8 mouse cellular contexts compared by ENCODE assay signal in the genomic region with DNA sequence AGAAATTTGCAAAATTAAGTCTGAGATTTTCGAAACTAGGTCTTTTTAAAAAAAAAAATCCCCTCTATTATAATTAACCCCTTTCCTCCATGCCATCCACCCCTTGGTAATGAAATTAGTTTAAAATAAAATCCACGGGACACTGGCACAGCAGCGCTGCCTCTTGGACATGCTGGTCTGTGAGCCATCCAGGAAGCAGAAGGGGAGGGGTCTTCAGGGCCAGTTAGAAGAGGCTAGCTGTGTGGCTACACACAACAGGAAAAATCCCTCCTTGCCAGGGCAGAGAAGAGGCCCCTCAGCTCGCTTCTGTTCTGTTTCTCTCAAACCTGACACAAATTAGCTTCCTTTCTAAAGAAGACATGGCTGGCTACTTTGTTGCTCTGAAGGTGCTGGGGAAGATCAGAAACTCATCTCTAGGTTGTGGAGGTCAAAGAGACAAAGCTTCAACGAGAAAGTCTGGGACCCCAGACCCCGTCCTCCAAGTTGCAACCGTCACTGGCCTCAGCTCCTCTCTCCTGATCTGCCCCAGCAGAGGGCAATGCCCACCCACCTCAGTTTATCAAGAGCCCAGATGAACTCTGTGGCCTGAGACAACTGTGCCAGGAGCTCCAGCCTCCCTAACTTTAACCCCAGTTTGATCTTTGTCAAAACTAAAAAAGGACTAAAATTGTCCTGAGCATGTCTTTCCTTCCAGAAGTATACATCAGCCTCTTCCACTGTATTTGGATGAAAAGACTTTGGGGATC.
A peak's percentile ranks its signal among the peaks of the same experiment; 100 is the strongest.
DNase-seq lines count a peak whose midpoint lies in the region; ATAC-seq lines count a peak whose summit lies in the region.

No protein-coding gene starts in this region.

- 41% methylated on average over 7 of the region's 7 CpGs for WGBS in forebrain, embryonic 14.5 days
- WGBS in forebrain, embryonic 13.5 days, result 42% methylated on average over 7 of the region's 7 CpGs
- WGBS in forebrain, embryonic 16.5 days, result 35% methylated on average over 7 of the region's 7 CpGs
- 37% methylated on average over 7 of the region's 7 CpGs for WGBS in limb, embryonic 11.5 days
- WGBS in stomach, embryonic 14.5 days, result 51% methylated on average over 7 of the region's 7 CpGs

- 0 out of 2 replicates have a peak, but pooled peaks have one; percentile 21 for ATAC-seq in forebrain, embryonic 14.5 days
- no peak; the same call in 1 of the 2 replicates for ATAC-seq in forebrain, embryonic 13.5 days
- ATAC-seq in forebrain, embryonic 16.5 days, result 0 out of 2 replicates have a peak, but pooled peaks have one; percentile 49
- ATAC-seq in limb, embryonic 11.5 days (ENCODE audit: insufficient number of reproducible peaks, low FRiP score, low TSS enrichment, low read depth), result no peak
- ATAC-seq in stomach, embryonic 14.5 days (ENCODE audit: insufficient number of reproducible peaks, insufficient read depth, low FRiP score, low read depth), result no peak

- H3K27me3 ChIP-seq in forebrain, embryonic 14.5 days (replicated peaks; ENCODE audit: control insufficient read depth, insufficient read depth, low read length), result no peaks in the 10 kb centered on the region
- H3K27me3 ChIP-seq in forebrain, embryonic 13.5 days, result 0 out of 2 replicates have a peak, but pooled peaks cover 7% of the 10 kb centered on the region
- H3K27me3 ChIP-seq in forebrain, embryonic 16.5 days (replicated peaks; ENCODE audit: control insufficient read depth, insufficient read depth, low read length), result no peaks in the 10 kb centered on the region
- H3K27me3 ChIP-seq in limb, embryonic 11.5 days (ENCODE audit: control insufficient read depth, insufficient read depth, low read length), result no peaks in the 10 kb centered on the region
- no peaks in the 10 kb centered on the region for H3K27me3 ChIP-seq in stomach, embryonic 14.5 days (ENCODE audit: control insufficient read depth, insufficient read depth, low read length)

- no peak overlapping the region for H3K27ac ChIP-seq in forebrain, embryonic 14.5 days (ENCODE audit: low read depth, low read length)
- H3K27ac ChIP-seq in forebrain, embryonic 13.5 days, result no peak overlapping the region
- H3K27ac ChIP-seq in forebrain, embryonic 16.5 days (ENCODE audit: low read length), result no peak overlapping the region
- H3K27ac ChIP-seq in limb, embryonic 11.5 days (replicated peaks; ENCODE audit: low read depth, low read length), result no peak overlapping the region
- peak overlapping the region; percentile 6; the same call in 1 of the 2 replicates for H3K27ac ChIP-seq in stomach, embryonic 14.5 days (ENCODE audit: low read length)

- H3K36me3 ChIP-seq in forebrain, embryonic 14.5 days (ENCODE audit: control insufficient read depth, insufficient read depth, low read length), result no peaks in the 10 kb centered on the region
- no peaks in the 10 kb centered on the region for H3K36me3 ChIP-seq in forebrain, embryonic 13.5 days (ENCODE audit: poor library complexity, severe bottlenecking)
- no peaks in the 10 kb centered on the region for H3K36me3 ChIP-seq in forebrain, embryonic 16.5 days (ENCODE audit: control insufficient read depth, insufficient read depth)
- H3K36me3 ChIP-seq in limb, embryonic 11.5 days (ENCODE audit: control insufficient read depth, insufficient read depth, low read length), result no peaks in the 10 kb centered on the region
- no peaks in the 10 kb centered on the region for H3K36me3 ChIP-seq in stomach, embryonic 14.5 days (ENCODE audit: control insufficient read depth, insufficient read depth, low read length)

- no peaks in the 10 kb centered on the region for H3K9me3 ChIP-seq in forebrain, embryonic 14.5 days (replicated peaks; ENCODE audit: control insufficient read depth, low read length)
- no peaks in the 10 kb centered on the region for H3K9me3 ChIP-seq in forebrain, embryonic 13.5 days (replicated peaks)
- no peaks in the 10 kb centered on the region for H3K9me3 ChIP-seq in forebrain, embryonic 16.5 days (ENCODE audit: control insufficient read depth, low read length)
- no peaks in the 10 kb centered on the region for H3K9me3 ChIP-seq in limb, embryonic 11.5 days (ENCODE audit: control insufficient read depth, low read length)
- H3K9me3 ChIP-seq in stomach, embryonic 14.5 days (ENCODE audit: control insufficient read depth, low read depth, low read length), result no peaks in the 10 kb centered on the region

- H3K4me1 ChIP-seq in forebrain, embryonic 14.5 days (ENCODE audit: control insufficient read depth, insufficient read depth, low read length), result peaks cover 2% of the 10 kb centered on the region; the same call in 1 of the 2 replicates
- H3K4me1 ChIP-seq in forebrain, embryonic 13.5 days, result peaks cover 11% of the 10 kb centered on the region; the same call in 1 of the 2 replicates
- peaks cover 17% of the 10 kb centered on the region for H3K4me1 ChIP-seq in forebrain, embryonic 16.5 days (replicated peaks; ENCODE audit: control insufficient read depth, insufficient read depth, low read length)
- peaks cover 9% of the 10 kb centered on the region; the same call in 1 of the 2 replicates for H3K4me1 ChIP-seq in limb, embryonic 11.5 days (ENCODE audit: control insufficient read depth, insufficient read depth, low read length)
- peaks cover 18% of the 10 kb centered on the region; the same call in 1 of the 2 replicates for H3K4me1 ChIP-seq in stomach, embryonic 14.5 days (ENCODE audit: control insufficient read depth, insufficient read depth, low read length)

- H3K9ac ChIP-seq in forebrain, embryonic 14.5 days (ENCODE audit: low read length), result peak overlapping the region; percentile 17; the same call in 1 of the 2 replicates
- H3K9ac ChIP-seq in forebrain, embryonic 13.5 days, result no peak overlapping the region
- H3K9ac ChIP-seq in forebrain, embryonic 16.5 days (replicated peaks; ENCODE audit: low read depth, low read length), result no peak overlapping the region
- no peak overlapping the region for H3K9ac ChIP-seq in limb, embryonic 11.5 days (ENCODE audit: low read length)
- no peak overlapping the region for H3K9ac ChIP-seq in stomach, embryonic 14.5 days (replicated peaks; ENCODE audit: low read depth, low read length)

- H3K4me3 ChIP-seq in forebrain, embryonic 14.5 days (ENCODE audit: low read depth, low read length), result no peak overlapping the region
- no peak overlapping the region for H3K4me3 ChIP-seq in forebrain, embryonic 13.5 days
- no peak overlapping the region for H3K4me3 ChIP-seq in forebrain, embryonic 16.5 days (replicated peaks; ENCODE audit: low read length)
- H3K4me3 ChIP-seq in limb, embryonic 11.5 days (ENCODE audit: low read depth, low read length), result no peak overlapping the region
- no peak overlapping the region for H3K4me3 ChIP-seq in stomach, embryonic 14.5 days (ENCODE audit: low read depth, low read length)

- H3K4me2 ChIP-seq in forebrain, embryonic 14.5 days (ENCODE audit: low read length), result no peak overlapping the region
- no peak overlapping the region for H3K4me2 ChIP-seq in forebrain, embryonic 13.5 days
- no peak overlapping the region for H3K4me2 ChIP-seq in forebrain, embryonic 16.5 days (ENCODE audit: low read length)
- H3K4me2 ChIP-seq in limb, embryonic 11.5 days (ENCODE audit: low read depth, severe bottlenecking), result no peak overlapping the region
- no peak overlapping the region for H3K4me2 ChIP-seq in stomach, embryonic 14.5 days (replicated peaks; ENCODE audit: low read depth, low read length)

- no peak for DNase-seq in forebrain, embryonic 14.5 days (ENCODE audit: low spot score)
- peak; percentile 39 for DNase-seq in A20 (ENCODE audit: low read depth, low spot score)
- peak; percentile 29 for DNase-seq in limb, embryonic 11.5 days (ENCODE audit: low spot score)
- DNase-seq in frontal cortex, postnatal 14 days (ENCODE audit: low spot score in 2 of 2), result no peak
- no peak for DNase-seq in ovary, postnatal 14 days (ENCODE audit: low spot score)

Comparison
In these comparisons a context has a peak if more than half of its experiments do, and no peak if none do; other contexts are left out.
1. ATAC-seq: peak in forebrain, embryonic 14.5 days (single experiment) and forebrain, embryonic 16.5 days (single experiment); none in forebrain, embryonic 13.5 days (single experiment), limb, embryonic 11.5 days (single experiment) and stomach, embryonic 14.5 days (single experiment).
2. DNase-seq: peak in A20 (single experiment) and limb, embryonic 11.5 days (single experiment); none in forebrain, embryonic 14.5 days (single experiment), frontal cortex, postnatal 14 days (0 of 2) and ovary, postnatal 14 days (single experiment).